Mouse (Mus musculus) lung, embryonic 14.5 days (tissue): ENCODE results near the gene Mbtps1. TPM values are rescaled to one million over a fixed set of nuclear protein-coding genes. Genes with fewer than 3 reads are reported as not detected.

Source experiments
- ATAC-seq: fragments of 200-750 bp; cut with Nextera tagmentation; 2 replicates; pipeline ENCODE4 v1.8.0; 2017; ENCODE audit warnings: mild to moderate bottlenecking, moderate TSS enrichment, moderate library complexity; ENCODE audit not compliant: insufficient read depth
- DNase-seq: peaks from one replicate; pipeline ENCODE4 v3.0.0-alpha.2; 2015
- H3K27ac ChIP-seq: fragments of 300-500 bp; sonication (generic); 2 replicates; pipeline ENCODE4 v1.5.1; 2014; ENCODE audit warnings: low read depth, mild to moderate bottlenecking, moderate library complexity
- H3K27me3 ChIP-seq: fragments of 300-500 bp; sonication (generic); 2 replicates; pipeline ENCODE4 v1.6.1; 2014; ENCODE audit warnings: low read length, control low read depth; ENCODE audit not compliant: insufficient read depth
- H3K36me3 ChIP-seq: fragments of 300-500 bp; sonication (generic); 2 replicates; pipeline ENCODE4 v1.6.1; 2014; ENCODE audit warnings: control low read depth; ENCODE audit not compliant: insufficient read depth
- H3K4me1 ChIP-seq: fragments of 300-500 bp; sonication (generic); 2 replicates; pipeline ENCODE4 v1.6.1; 2014; ENCODE audit warnings: antibody characterized with exemption, control low read depth; ENCODE audit not compliant: insufficient read depth
- H3K4me2 ChIP-seq: fragments of 300-500 bp; sonication (generic); 2 replicates; pipeline ENCODE4 v1.6.1; 2014; ENCODE audit warnings: mild to moderate bottlenecking
- H3K4me3 ChIP-seq: fragments of 300-500 bp; sonication (generic); 2 replicates; pipeline ENCODE4 v1.5.1; 2014; ENCODE audit warnings: low read depth, low read length
- H3K9ac ChIP-seq: fragments of 300-500 bp; sonication (generic); 2 replicates; pipeline ENCODE4 v1.6.1; 2014
- H3K9me3 ChIP-seq: fragments of 300-500 bp; sonication (generic); 2 replicates; pipeline ENCODE4 v1.6.1; 2016; ENCODE audit warnings: low read depth, low read length, control low read depth
- CTCF ChIP-seq: IDR thresholded peaks from 2 replicates; pipeline ENCODE4 v1.5.1; 2016; ENCODE audit warnings: antibody characterized with exemption, low read depth
- whole genome bisulfite sequencing: fragments of 180-500 bp; shearing (Covaris S2); extraction: QIAGEN DNeasy Blood & Tissue Kit; methylation state at CpG from one replicate; pipeline ENCODE4 v1.1.7; 2014; 5-methylcytosine and 5-hydroxymethylcytosine counted together
- polyA plus RNA-seq: library from polyadenylated mRNA; unstranded; fragments of >200 nt; fragmentation: Nextera tagmentation; extraction: Ambion mirVana; gene quantifications from 2 replicates; pipeline ENCODE4 v1.2.1, GENCODE M21; 2014

Mbtps1 gene
- polyA plus RNA-seq, 1 experiment from 2014 or later = 128 TPM

GRCm38 (mm10) chr8:119502111-119502510 is 56.4 kb downstream of the Mbtps1 start:
- Histone ChIP-seq H3K9me3 (no peaks in the 10 kb centered on the region), H3K9ac (no peak overlapping the region), H3K4me1 (no peaks in the 10 kb centered on the region), H3K36me3 (peaks cover 18% of the 10 kb centered on the region), H3K27ac (no peak overlapping the region), H3K27me3 (no peaks in the 10 kb centered on the region), H3K4me3 (no peak overlapping the region), H3K4me2 (no peak overlapping the region)
- ATAC-seq = no peak
- 38% methylated on average over 4 of the region's 4 CpGs for WGBS
- no peak for DNase-seq
- TF ChIP-seq CTCF = no peak

GRCm38 (mm10) chr8:119501598-119501997 is 56.9 kb downstream of the Mbtps1 start, which contains the start of gene Slc38a8:
Gene Slc38a8 (minus strand): TSS chr8:119501698.
- H3K9ac ChIP-seq = no peak within 1 kb of the TSS
- DNase-seq (no peak), ATAC-seq (no peak)
- no peaks in the 10 kb centered on the region for H3K4me1 ChIP-seq
- TF ChIP-seq CTCF = no peak
- no peaks in the 10 kb centered on the region for H3K27me3 ChIP-seq
- no peak within 1 kb of the TSS for H3K4me3 ChIP-seq
- peaks cover 16% of the 10 kb centered on the region; the same call in 1 of the 2 replicates for H3K36me3 ChIP-seq
- H3K4me2 ChIP-seq = no peak within 1 kb of the TSS
- WGBS = 25% methylated on average over 5 of the region's 5 CpGs
- H3K27ac ChIP-seq = no peak within 1 kb of the TSS
- no peaks in the 10 kb centered on the region for H3K9me3 ChIP-seq

- no peak for ATAC-seq
- no peaks in the 10 kb centered on the region for H3K36me3 ChIP-seq
- H3K4me1 ChIP-seq = no peaks in the 10 kb centered on the region
- no peak overlapping the region for H3K4me2 ChIP-seq
- no peaks in the 10 kb centered on the region for H3K9me3 ChIP-seq
- 83% methylated on average over 2 of the region's 2 CpGs for WGBS
- H3K9ac ChIP-seq = no peak overlapping the region
- no peak overlapping the region for H3K4me3 ChIP-seq
- no peak for TF ChIP-seq CTCF
- H3K27ac ChIP-seq = no peak overlapping the region
- DNase-seq = no peak
- no peaks in the 10 kb centered on the region for H3K27me3 ChIP-seq
Observed at GRCm38 (mm10) chr8:119499836-119500235, 58.7 kb downstream of the Mbtps1 start.

GRCm38 (mm10) chr8:119496848-119497247 is 61.7 kb downstream of the Mbtps1 start:
- Histone ChIP-seq H3K4me1 (no peaks in the 10 kb centered on the region), H3K9ac (no peak overlapping the region), H3K27ac (no peak overlapping the region), H3K4me3 (no peak overlapping the region), H3K27me3 (no peaks in the 10 kb centered on the region), H3K4me2 (no peak overlapping the region), H3K9me3 (no peaks in the 10 kb centered on the region), H3K36me3 (no peaks in the 10 kb centered on the region)
- DNase-seq (peak; percentile 46), ATAC-seq (no peak)
- 24% methylated on average over 6 of the region's 6 CpGs for WGBS
- TF ChIP-seq CTCF = peak; percentile 74

GRCm38 (mm10) chr8:119487093-119487492 is 71.4 kb downstream of the Mbtps1 start:
- no peak for TF ChIP-seq CTCF

GRCm38 (mm10) chr8:119484145-119484896 is 74.2 kb downstream of the Mbtps1 start:
- Histone ChIP-seq H3K4me1 (no peaks in the 10 kb centered on the region), H3K9ac (no peak overlapping the region), H3K4me3 (no peak overlapping the region), H3K27me3 (no peaks in the 10 kb centered on the region), H3K4me2 (no peak overlapping the region), H3K27ac (no peak overlapping the region), H3K36me3 (no peaks in the 10 kb centered on the region), H3K9me3 (no peaks in the 10 kb centered on the region)
- DNase-seq (no peak), ATAC-seq (no peak)
- 77% methylated on average over 11 of the region's 11 CpGs for WGBS
- TF ChIP-seq CTCF = no peak

More at GRCm38 (mm10) chr8:119487093-119487492, 71.4 kb downstream of the Mbtps1 start:
- no peaks in the 10 kb centered on the region for H3K36me3 ChIP-seq
- H3K4me2 ChIP-seq = no peak overlapping the region
- H3K27ac ChIP-seq = no peak overlapping the region
- 65% methylated on average over 7 of the region's 7 CpGs for WGBS
- DNase-seq (no peak), ATAC-seq (no peak)
- H3K4me3 ChIP-seq = no peak overlapping the region
- H3K9me3 ChIP-seq = no peaks in the 10 kb centered on the region
- no peak overlapping the region for H3K9ac ChIP-seq
- H3K27me3 ChIP-seq = no peaks in the 10 kb centered on the region
- no peaks in the 10 kb centered on the region; the same call in 1 of the 2 replicates for H3K4me1 ChIP-seq

- Histone ChIP-seq H3K4me2 (no peak overlapping the region), H3K27me3 (no peaks in the 10 kb centered on the region), H3K4me3 (no peak overlapping the region), H3K9me3 (no peaks in the 10 kb centered on the region), H3K9ac (no peak overlapping the region), H3K27ac (no peak overlapping the region), H3K36me3 (no peaks in the 10 kb centered on the region), H3K4me1 (no peaks in the 10 kb centered on the region)
- TF ChIP-seq CTCF = no peak
- WGBS = 22% methylated on average over 5 of the region's 5 CpGs
- DNase-seq = no peak
- no peak for ATAC-seq
Observed at GRCm38 (mm10) chr8:119478684-119479083, 79.9 kb downstream of the Mbtps1 start.
